Mouse (Mus musculus): ENCODE measurements around the gene Sox5. TPM values are rescaled to one million over a fixed set of nuclear protein-coding genes. Genes with fewer than 3 reads are reported as not detected.
A peak's percentile ranks its signal among the peaks of the same experiment; 100 is the strongest.

The Sox5 gene
- polyA plus RNA-seq, 2 experiments from 2014 or later = 0.07 to 0.08 TPM

- no peak for ATAC-seq
These were observed 220.1 kb downstream of the Sox5 start for GRCm38 (mm10) chr6:144561718-144562117.

GRCm38 (mm10) chr6:144560211-144560610, 221.6 kb downstream of the Sox5 start:
- ATAC-seq = no peak

GRCm38 (mm10) chr6:144553476-144553875, 228.3 kb downstream of the Sox5 start:
- no peak for ATAC-seq

GRCm38 (mm10) chr6:144548991-144549390, 232.8 kb downstream of the Sox5 start:
- no peak for ATAC-seq

GRCm38 (mm10) chr6:144547141-144547540, 234.6 kb downstream of the Sox5 start:
- ATAC-seq = no peak

- ATAC-seq = no peak
These were observed 236.2 kb downstream of the Sox5 start for GRCm38 (mm10) chr6:144545549-144545948.

GRCm38 (mm10) chr6:144541316-144541715, 240.5 kb downstream of the Sox5 start:
- peak; percentile 34 for ATAC-seq

- ATAC-seq = no peak
These were observed 242.2 kb downstream of the Sox5 start for GRCm38 (mm10) chr6:144539439-144540192.

GRCm38 (mm10) chr6:144523479-144523878, 258.3 kb downstream of the Sox5 start:
- ATAC-seq = no peak

- ATAC-seq = no peak
These were observed 263.0 kb downstream of the Sox5 start for GRCm38 (mm10) chr6:144518811-144519210.

- ATAC-seq = no peak
These were observed 265.9 kb downstream of the Sox5 start for GRCm38 (mm10) chr6:144515905-144516304.

- no peak for ATAC-seq
These were observed 268.0 kb downstream of the Sox5 start for GRCm38 (mm10) chr6:144513761-144514160.

- no peak for ATAC-seq
These were observed 269.9 kb downstream of the Sox5 start for GRCm38 (mm10) chr6:144511925-144512324.

- no peak for ATAC-seq
These were observed 271.6 kb downstream of the Sox5 start for GRCm38 (mm10) chr6:144510147-144510546.

- no peak for ATAC-seq
These were observed 277.6 kb downstream of the Sox5 start for GRCm38 (mm10) chr6:144504197-144504551.

- no peak for ATAC-seq
These were observed 278.2 kb downstream of the Sox5 start for GRCm38 (mm10) chr6:144503399-144504196.

- ATAC-seq = no peak
These were observed 280.3 kb downstream of the Sox5 start for GRCm38 (mm10) chr6:144501439-144501838.

- no peak for ATAC-seq
These were observed 283.6 kb downstream of the Sox5 start for GRCm38 (mm10) chr6:144498177-144498576.

- ATAC-seq = no peak
These were observed 289.9 kb downstream of the Sox5 start for GRCm38 (mm10) chr6:144491761-144492415.

- no peak for ATAC-seq
These were observed 290.9 kb downstream of the Sox5 start for GRCm38 (mm10) chr6:144490896-144491295.

- no peak for ATAC-seq
These were observed 296.2 kb downstream of the Sox5 start for GRCm38 (mm10) chr6:144485578-144485977.

GRCm38 (mm10) chr6:144483166-144483565, 298.6 kb downstream of the Sox5 start:
- ATAC-seq = no peak

Measured in CD4-positive, CD25-positive, alpha-beta regulatory T cell, adult 4 months (primary cell).